Mouse (Mus musculus) C3H10T1/2 (cell line): Measurements from ENCODE around the gene Tenm4. TPM values are rescaled to one million over a fixed set of nuclear protein-coding genes. Genes with fewer than 3 reads are reported as not detected.

Experiments used
- polyA plus RNA-seq, 2 experiments: library from polyadenylated mRNA; unstranded; fragments of >200 nt; fragmentation: generic; extraction: Trizol; gene quantifications; one replicate each; pipeline ENCODE4 v1.2.1; 2012; ENCODE audit warnings: missing spikeins in 2 of 2

The Tenm4 gene
- polyA plus RNA-seq, result 1 to 10 TPM; 1.4 to 2.7 TPM

DNA sequence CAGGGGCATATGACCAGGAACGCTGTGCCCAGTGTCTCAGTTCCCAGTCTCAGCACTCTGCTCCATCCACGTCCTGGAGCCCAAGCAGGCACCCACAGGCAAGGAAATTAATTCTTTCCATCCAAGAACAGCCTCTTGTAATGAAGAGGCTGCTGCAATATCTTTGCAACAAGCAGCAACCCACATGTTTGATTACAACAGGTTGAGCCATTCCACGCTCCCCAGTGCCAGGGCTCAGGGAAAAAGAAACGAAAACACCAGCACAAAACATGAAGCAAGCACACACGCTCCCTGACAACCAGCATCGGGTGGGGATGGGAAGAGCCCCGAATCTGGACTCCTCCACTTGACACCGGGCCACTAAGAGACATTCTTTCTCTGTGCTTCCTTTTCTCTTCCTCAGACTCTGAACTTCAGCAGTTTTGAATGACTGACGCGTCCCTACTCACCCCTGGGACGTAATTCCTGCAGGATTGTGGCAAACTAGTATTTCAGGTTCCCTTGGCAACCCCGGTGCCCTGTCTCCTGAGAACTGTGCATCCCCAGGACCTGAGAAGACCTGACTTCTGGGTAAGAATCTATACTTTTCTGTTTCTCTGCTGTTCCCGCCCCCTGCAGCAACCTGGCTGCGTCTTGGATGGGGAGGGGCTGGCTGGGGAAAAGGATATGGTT lies at the start of gene Tenm4:
Gene Tenm4, plus strand, starts transcription at position 323 of the 672 bp plus-strand sequence.

DNA sequence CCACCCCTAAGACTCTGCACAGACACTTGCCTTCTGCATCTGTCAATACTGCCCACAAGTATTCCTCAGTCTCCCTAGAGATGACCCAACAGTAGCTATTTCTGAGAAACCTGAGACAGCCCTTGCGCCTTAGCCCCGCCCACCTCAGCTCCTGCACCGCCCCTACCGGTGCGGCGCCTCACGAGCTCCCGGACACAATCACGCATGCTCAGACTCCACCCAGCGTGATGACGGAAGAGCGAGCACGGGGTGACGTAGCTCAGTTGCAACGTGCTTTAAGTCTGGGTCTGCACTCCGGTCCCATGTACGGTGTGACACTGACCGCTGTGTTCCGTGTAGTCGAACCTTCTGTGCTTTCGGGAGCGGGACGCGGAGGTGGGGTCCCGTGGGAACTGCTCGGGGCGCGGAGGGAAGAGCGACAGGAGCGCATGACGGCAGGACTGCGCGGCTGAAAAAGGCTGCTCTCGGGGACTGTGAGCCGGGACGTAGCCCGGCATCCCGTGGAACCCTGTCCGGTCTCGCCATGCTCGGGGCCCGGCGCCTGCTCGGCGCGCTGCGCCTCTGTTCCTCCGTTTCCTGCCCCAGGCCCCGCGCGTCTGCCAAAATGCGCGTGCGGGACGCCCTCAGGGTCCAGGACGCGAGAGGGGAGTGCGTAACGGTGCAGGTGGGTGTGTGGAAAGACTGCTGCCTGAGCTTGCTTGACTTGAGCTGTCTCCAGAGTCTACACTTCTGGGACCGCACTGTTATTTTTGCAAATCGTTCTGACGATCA lies 780.4 kb downstream of the Tenm4 start, which contains the start of gene Nars2:
Gene Nars2, plus strand, starts transcription at position 225 of the 771 bp plus-strand sequence.

